Mouse (Mus musculus): Measurements from ENCODE around the gene Kif1bp. TPM values are rescaled to one million over a fixed set of nuclear protein-coding genes. Genes with fewer than 3 reads are reported as not detected.
A peak's percentile ranks its signal among the peaks of the same experiment; 100 is the strongest.

Gene Kif1bp
- 11.1 and 11.6 TPM in 2 replicates for polyA plus RNA-seq (2012)

GRCm38 (mm10) chr10:62578338-62579100 lies at the start of gene Kif1bp:
Kif1bp (minus strand) TSS chr10:62578457.
- TF ChIP-seq GATA1 (IDR thresholded peaks at IDR 0.05; ENCODE audit: low read length): no peak

DNA sequence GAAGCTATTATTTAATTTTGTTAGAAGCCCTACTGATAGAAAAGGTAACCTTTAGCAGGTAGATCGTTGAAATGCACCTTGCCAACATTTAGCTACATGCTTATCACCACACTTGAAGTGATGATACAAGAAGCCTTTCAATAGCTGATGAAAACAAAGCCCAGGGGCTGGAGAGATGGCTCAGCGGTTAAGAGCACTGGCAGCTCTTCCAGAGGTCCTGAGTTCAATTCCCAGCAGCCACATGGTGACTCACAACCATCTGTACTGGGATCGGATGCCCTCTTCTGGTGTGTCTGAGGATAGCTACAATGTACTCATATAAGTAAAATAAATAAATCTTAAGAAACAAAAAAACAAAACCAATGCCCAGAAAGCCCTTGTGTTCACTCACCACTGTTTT lies 25.9 kb upstream of the Kif1bp start:
- TF ChIP-seq GATA1 (IDR thresholded peaks at IDR 0.05; ENCODE audit: low read length): no peak

GRCm38 (mm10) chr10:62603233-62604030 lies 25.2 kb upstream of the Kif1bp start:
- TF ChIP-seq GATA1 (IDR thresholded peaks at IDR 0.05; ENCODE audit: low read length): no peak

GRCm38 (mm10) chr10:62602177-62603040 lies 24.2 kb upstream of the Kif1bp start, which contains the start of gene Ddx21:
Ddx21 (minus strand) TSS chr10:62602281.
- TF ChIP-seq GATA1 (IDR thresholded peaks at IDR 0.05; ENCODE audit: low read length): no peak

DNA sequence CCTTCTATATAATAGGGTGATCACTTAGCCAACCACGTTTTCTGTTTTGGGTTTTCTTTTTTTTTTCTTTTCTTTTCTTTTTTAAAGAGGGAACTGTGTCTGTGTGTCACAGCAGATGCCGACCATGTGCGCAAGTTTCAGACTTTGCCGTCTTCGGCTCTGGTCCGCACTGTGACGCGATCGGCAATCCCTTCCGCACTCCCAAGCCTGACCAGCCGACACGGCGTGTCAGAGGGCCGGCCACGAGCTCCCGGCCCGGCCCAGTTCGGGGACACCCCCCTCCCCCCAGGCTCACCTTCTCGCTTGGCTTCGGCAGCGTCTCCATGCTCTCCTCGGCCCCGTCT lies 23.5 kb upstream of the Kif1bp start:
- no peak for TF ChIP-seq GATA1 (IDR thresholded peaks at IDR 0.05; ENCODE audit: low read length)

DNA sequence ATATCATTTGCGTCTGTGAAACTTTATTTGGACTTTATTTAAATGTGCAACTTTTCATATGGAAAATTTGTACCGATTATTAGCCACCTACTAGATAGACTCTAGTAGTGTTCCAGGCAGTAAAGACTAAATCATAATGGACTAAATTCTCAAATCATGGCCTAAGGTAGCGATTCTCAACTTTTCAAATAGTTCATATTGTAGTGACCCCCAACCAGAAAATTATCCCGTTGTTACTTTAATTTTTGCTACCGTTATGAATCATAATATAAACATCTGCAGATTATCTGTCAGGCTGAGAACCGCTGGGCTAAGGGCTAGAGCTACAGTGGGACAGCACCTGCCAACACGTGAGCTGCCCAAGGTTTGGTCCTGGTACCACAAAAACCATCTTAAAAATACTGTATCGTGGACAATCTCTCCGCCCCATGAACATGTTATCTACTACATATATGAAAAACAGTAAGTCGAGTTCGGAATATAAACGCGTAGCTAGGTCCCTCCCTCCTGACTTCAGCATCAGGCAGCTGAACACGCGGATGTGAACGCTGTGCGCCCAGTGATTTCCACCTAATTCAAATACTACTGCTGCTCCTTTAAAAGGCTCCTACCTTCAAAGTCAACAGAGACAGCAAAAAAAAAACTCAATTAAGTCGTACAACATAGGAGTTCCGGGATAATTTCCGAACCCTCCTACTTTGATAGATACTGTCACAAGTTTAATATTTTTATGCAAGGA lies 23.0 kb upstream of the Kif1bp start:
- no peak for TF ChIP-seq GATA1 (IDR thresholded peaks at IDR 0.05; ENCODE audit: low read length)

- TF ChIP-seq GATA1 (IDR thresholded peaks at IDR 0.05; ENCODE audit: low read length): no peak
Measured at GRCm38 (mm10) chr10:62600056-62600455, 21.8 kb upstream of the Kif1bp start.

DNA sequence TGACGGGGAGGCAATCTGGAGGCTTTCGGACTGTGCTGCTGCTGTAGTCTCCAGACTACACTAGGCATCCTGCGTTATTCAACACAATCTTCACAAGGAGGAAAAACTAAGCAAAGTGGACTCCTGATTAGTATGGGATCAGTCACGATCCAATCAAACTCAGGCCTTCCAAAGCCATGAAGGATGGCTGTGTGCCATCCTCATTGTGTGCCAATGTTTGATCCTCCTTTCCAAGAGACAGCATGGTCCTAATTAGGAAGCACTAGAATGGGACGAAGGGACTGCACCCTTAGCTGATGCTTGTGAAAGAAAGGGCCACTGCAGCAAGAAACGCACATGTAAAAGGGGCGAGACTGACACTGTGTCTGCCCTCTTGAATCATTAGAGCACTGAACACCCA lies 14.2 kb upstream of the Kif1bp start:
- TF ChIP-seq GATA1 (IDR thresholded peaks at IDR 0.05; ENCODE audit: low read length): no peak

DNA sequence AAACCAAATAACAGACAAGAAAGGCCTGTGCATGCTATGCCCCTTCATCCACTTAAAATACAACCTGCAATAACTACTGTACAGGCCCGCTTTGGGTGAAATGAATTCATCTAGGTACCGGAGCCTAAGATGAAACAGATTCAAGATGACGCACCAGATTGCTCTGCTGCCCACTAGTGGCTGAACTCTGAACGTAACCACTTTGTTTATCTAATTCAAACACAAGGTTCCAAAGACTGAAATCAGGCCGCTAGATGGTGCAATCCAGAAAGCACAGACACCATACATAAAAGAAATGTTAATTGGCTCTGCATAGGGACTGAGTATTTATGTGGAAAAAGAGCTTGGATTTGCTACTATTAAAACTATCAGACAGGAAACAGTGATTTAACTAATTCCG lies 11.9 kb upstream of the Kif1bp start:
- peak; percentile 10 for TF ChIP-seq GATA1 (IDR thresholded peaks at IDR 0.05; ENCODE audit: low read length)

- no peak for TF ChIP-seq GATA1 (IDR thresholded peaks at IDR 0.05; ENCODE audit: low read length)
Measured at GRCm38 (mm10) chr10:62588616-62589015, 10.4 kb upstream of the Kif1bp start.

DNA sequence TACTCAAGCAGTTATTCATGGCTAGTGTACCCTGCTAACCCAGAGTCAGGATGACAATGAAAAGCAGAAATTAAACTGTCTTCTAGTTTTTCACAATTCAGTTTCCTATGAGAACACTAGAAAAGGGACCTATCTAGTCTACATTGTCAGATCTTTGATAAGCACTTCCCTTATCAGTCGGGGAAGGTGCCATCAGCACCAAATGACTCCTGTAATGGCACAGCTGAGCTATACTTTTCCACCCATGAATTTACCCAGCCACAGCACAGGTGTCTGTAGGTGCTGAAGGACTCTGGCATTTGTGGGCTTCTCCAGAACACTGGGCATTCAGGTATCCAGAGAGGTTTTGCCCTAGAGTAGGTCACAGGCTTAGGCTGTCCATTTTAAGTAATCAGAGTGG lies 5.0 kb upstream of the Kif1bp start:
- TF ChIP-seq GATA1 (IDR thresholded peaks at IDR 0.05; ENCODE audit: low read length): no peak

- TF ChIP-seq GATA1 (IDR thresholded peaks at IDR 0.05; ENCODE audit: low read length): no peak
Measured at GRCm38 (mm10) chr10:62582701-62583100, 4.4 kb upstream of the Kif1bp start.

- TF ChIP-seq GATA1 (IDR thresholded peaks at IDR 0.05; ENCODE audit: low read length): no peak
Measured at GRCm38 (mm10) chr10:62582263-62582662, 4.0 kb upstream of the Kif1bp start.

DNA sequence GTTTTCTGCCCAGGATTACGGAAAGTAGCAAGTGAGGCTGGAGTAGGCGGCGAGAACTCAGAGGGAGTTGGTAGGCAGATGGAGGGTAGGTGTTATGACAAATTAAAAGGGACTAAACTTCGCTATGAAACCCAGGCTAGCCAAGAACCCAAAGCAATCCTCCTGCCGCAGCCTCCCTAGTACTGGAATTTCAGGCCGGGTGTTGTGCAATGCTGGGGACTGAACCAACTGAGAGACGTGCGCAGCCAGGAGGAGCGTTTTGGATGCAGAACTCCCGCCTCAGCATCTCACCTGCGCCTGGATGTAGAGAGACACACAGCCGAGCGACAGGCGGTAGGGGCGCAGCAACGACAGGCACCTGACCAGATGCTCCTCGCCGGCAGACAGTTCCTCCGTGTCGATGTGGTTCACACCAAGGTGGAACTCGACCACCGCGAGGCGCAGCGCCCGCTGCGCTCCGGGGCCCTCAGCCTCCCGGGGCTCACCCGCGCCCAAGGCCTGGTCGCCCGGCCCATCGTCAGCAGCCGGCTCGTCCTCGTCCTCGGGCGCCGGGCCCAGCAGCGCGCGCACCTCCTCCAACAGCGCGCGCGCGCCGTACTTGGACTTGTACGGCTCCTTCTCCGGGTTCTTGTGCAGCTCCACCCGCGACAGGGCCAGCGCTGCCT lies 452 bp downstream of the Kif1bp start:
- no peak for TF ChIP-seq GATA1 (IDR thresholded peaks at IDR 0.05; ENCODE audit: low read length)

DNA sequence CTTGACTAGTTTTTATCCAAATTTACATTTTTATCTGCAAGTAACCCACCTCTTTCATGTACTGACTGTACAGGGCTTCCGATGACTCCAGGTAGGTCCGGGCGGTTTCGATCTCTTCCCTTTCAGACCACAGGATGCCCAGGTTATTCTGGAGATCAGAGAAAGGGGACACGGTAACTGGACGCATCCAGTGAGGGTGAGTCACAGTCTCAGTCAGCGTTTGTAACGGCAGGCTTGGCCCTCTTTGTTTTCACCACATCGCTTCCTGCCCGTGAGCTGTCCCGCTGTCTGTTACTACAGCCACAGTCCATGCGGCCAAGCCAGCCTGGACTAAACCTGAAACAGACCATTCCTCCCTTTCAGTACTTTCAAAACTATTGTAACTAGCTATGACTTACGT lies 3.3 kb downstream of the Kif1bp start:
- TF ChIP-seq GATA1 (IDR thresholded peaks at IDR 0.05; ENCODE audit: low read length): no peak
